19 mouse cellular contexts compared by ENCODE assay signal in genomic region chr3:30135857-30136256, GRCm38 (mm10).
DNase-seq lines count a peak whose midpoint lies in the region; ATAC-seq lines count a peak whose summit lies in the region.
"Had no signal": no experiment of that assay in that cellular context is flagged by ENCODE, and none has a peak within 500 bp of the region (broad histone marks: within the 10 kb centered on the region; RNA-seq: fewer than 3 reads in every experiment).

No protein-coding gene starts in this region.

- H3K27ac ChIP-seq in lung, embryonic 16.5 days (ENCODE audit: low read length): peak overlapping the region; percentile 84
- H3K27ac ChIP-seq in kidney, embryonic 16.5 days (ENCODE audit: low read length): peak overlapping the region; percentile 56; the same call in 1 of the 2 replicates
- H3K27ac ChIP-seq in stomach, embryonic 15.5 days: peak overlapping the region; percentile 68
- H3K27ac ChIP-seq in heart, embryonic 12.5 days (ENCODE audit: poor library complexity, severe bottlenecking): no peak overlapping the region
- H3K27ac ChIP-seq: forebrain, embryonic 15.5 days; hindbrain, embryonic 15.5 days; left cerebral cortex, adult 2 months; limb, embryonic 10.5 days; liver, embryonic 15.5 days had no signal

- H3K4me2 ChIP-seq in lung, embryonic 16.5 days (ENCODE audit: low read depth, low read length): peak overlapping the region; percentile 22; the same call in 1 of the 2 replicates
- H3K4me2 ChIP-seq in kidney, embryonic 16.5 days (replicated peaks; ENCODE audit: low read depth, low read length): no peak overlapping the region
- H3K4me2 ChIP-seq in stomach, embryonic 15.5 days: no peak overlapping the region
- H3K4me2 ChIP-seq in heart, embryonic 12.5 days: no peak overlapping the region
- H3K4me2 ChIP-seq: forebrain, embryonic 15.5 days; hindbrain, embryonic 15.5 days; liver, embryonic 15.5 days; midbrain, embryonic 11.5 days had no signal

- no peak overlapping the region for H3K9ac ChIP-seq in lung, embryonic 16.5 days (ENCODE audit: low read length)
- H3K9ac ChIP-seq in kidney, embryonic 16.5 days (replicated peaks; ENCODE audit: low read length): no peak overlapping the region
- no peak overlapping the region for H3K9ac ChIP-seq in stomach, embryonic 15.5 days
- no peak overlapping the region for H3K9ac ChIP-seq in heart, embryonic 12.5 days
- H3K9ac ChIP-seq: forebrain, embryonic 15.5 days; hindbrain, embryonic 15.5 days; liver, embryonic 15.5 days had no signal

- H3K4me3 ChIP-seq in lung, embryonic 16.5 days (ENCODE audit: low read length): no peak overlapping the region
- H3K4me3 ChIP-seq in kidney, embryonic 16.5 days (ENCODE audit: low read length): no peak overlapping the region
- H3K4me3 ChIP-seq in stomach, embryonic 15.5 days (replicated peaks): no peak overlapping the region
- H3K4me3 ChIP-seq in heart, embryonic 12.5 days: no peak overlapping the region
- H3K4me3 ChIP-seq: forebrain, embryonic 15.5 days; hindbrain, embryonic 15.5 days; left cerebral cortex, adult 2 months; limb, embryonic 10.5 days; liver, embryonic 15.5 days had no signal

- DNase-seq in kidney, adult 11 months: peak; percentile 39
- DNase-seq in kidney, postnatal 10 days: no peak
- DNase-seq in lung, postnatal 10 days: no peak
- DNase-seq in MN1 (ENCODE audit: low spot score): no peak
- DNase-seq: adrenal gland, postnatal 25 days; cerebellum, adult 9-10 months; liver; thymus, adult 18-20 months; thymus, postnatal 36 days had no signal

- ATAC-seq in lung, embryonic 16.5 days (ENCODE audit: low read depth): peak; percentile 66
- peak; percentile 67 for ATAC-seq in kidney, embryonic 16.5 days (ENCODE audit: low FRiP score, low TSS enrichment)
- ATAC-seq in stomach, embryonic 15.5 days (ENCODE audit: insufficient read depth, low FRiP score, low read depth): peak; percentile 75
- no peak for ATAC-seq in heart, embryonic 12.5 days (ENCODE audit: insufficient number of reproducible peaks, low FRiP score)
- ATAC-seq: forebrain, embryonic 15.5 days had no signal

- 58% methylated on average over 6 of the region's 6 CpGs for WGBS in lung, embryonic 16.5 days
- whole genome bisulfite sequencing in kidney, embryonic 16.5 days: 71% methylated on average over 6 of the region's 6 CpGs
- WGBS in stomach, embryonic 15.5 days: 62% methylated on average over 6 of the region's 6 CpGs
- WGBS in heart, embryonic 12.5 days: 78% methylated on average over 6 of the region's 6 CpGs

- H3K9me3 ChIP-seq in lung, embryonic 16.5 days (ENCODE audit: control insufficient read depth, low read length): no peaks in the 10 kb centered on the region
- H3K9me3 ChIP-seq in kidney, embryonic 16.5 days (ENCODE audit: low read length): no peaks in the 10 kb centered on the region
- no peaks in the 10 kb centered on the region for H3K9me3 ChIP-seq in stomach, embryonic 15.5 days
- H3K9me3 ChIP-seq in heart, embryonic 12.5 days (replicated peaks): no peaks in the 10 kb centered on the region
- H3K9me3 ChIP-seq: forebrain, embryonic 15.5 days; hindbrain, embryonic 15.5 days; limb, embryonic 10.5 days; liver, embryonic 15.5 days had no signal

- H3K27me3 ChIP-seq in lung, embryonic 16.5 days (ENCODE audit: control insufficient read depth, insufficient read depth, low read depth, low read length): no peaks in the 10 kb centered on the region
- H3K27me3 ChIP-seq in kidney, embryonic 16.5 days (ENCODE audit: insufficient read depth, low read length): no peaks in the 10 kb centered on the region
- no peaks in the 10 kb centered on the region for H3K27me3 ChIP-seq in stomach, embryonic 15.5 days (replicated peaks)
- no peaks in the 10 kb centered on the region for H3K27me3 ChIP-seq in heart, embryonic 12.5 days (replicated peaks)
- H3K27me3 ChIP-seq: forebrain, embryonic 15.5 days; hindbrain, embryonic 15.5 days; liver, embryonic 15.5 days had no signal

- H3K36me3 ChIP-seq in lung, embryonic 16.5 days (ENCODE audit: control insufficient read depth, insufficient read depth, low read length): no peaks in the 10 kb centered on the region
- H3K36me3 ChIP-seq in kidney, embryonic 16.5 days (ENCODE audit: insufficient read depth, low read length): no peaks in the 10 kb centered on the region
- no peaks in the 10 kb centered on the region for H3K36me3 ChIP-seq in stomach, embryonic 15.5 days
- H3K36me3 ChIP-seq in heart, embryonic 12.5 days: no peaks in the 10 kb centered on the region
- H3K36me3 ChIP-seq: forebrain, embryonic 15.5 days; hindbrain, embryonic 15.5 days; limb, embryonic 10.5 days; liver, embryonic 15.5 days had no signal

- peaks cover 9% of the 10 kb centered on the region; the same call in 1 of the 2 replicates for H3K4me1 ChIP-seq in lung, embryonic 16.5 days (replicated peaks; ENCODE audit: control insufficient read depth, insufficient read depth, low read length)
- 0 out of 2 replicates have a peak, but pooled peaks cover 11% of the 10 kb centered on the region for H3K4me1 ChIP-seq in kidney, embryonic 16.5 days (ENCODE audit: insufficient read depth, low read length)
- H3K4me1 ChIP-seq in stomach, embryonic 15.5 days: no peaks in the 10 kb centered on the region
- peaks cover 12% of the 10 kb centered on the region; the same call in 1 of the 2 replicates for H3K4me1 ChIP-seq in heart, embryonic 12.5 days (replicated peaks)
- H3K4me1 ChIP-seq: forebrain, embryonic 15.5 days; hindbrain, embryonic 15.5 days; liver, embryonic 15.5 days had no signal
